Mouse (Mus musculus) neural tube, embryonic 11.5 days (tissue): ENCODE results near the gene Trem2. TPM values are rescaled to one million over a fixed set of nuclear protein-coding genes. Genes with fewer than 3 reads are reported as not detected.

ENCODE experiments used
- ATAC-seq: fragments of 200-750 bp; cut with Nextera tagmentation; 2 replicates; pipeline ENCODE4 v1.8.0; 2017; ENCODE audit warnings: moderate number of reproducible peaks, mild to moderate bottlenecking, moderate TSS enrichment, moderate library complexity; ENCODE audit not compliant: insufficient read depth, low FRiP score, low TSS enrichment
- DNase-seq: peaks from one replicate; pipeline ENCODE4 v3.0.0-alpha.2; 2015; ENCODE audit warnings: low spot score
- H3K27ac ChIP-seq: fragments of 300-500 bp; sonication (generic); 2 replicates; pipeline ENCODE4 v1.5.1; 2014; ENCODE audit warnings: low read depth, mild to moderate bottlenecking, low read length
- H3K27me3 ChIP-seq: fragments of 300-500 bp; sonication (generic); 2 replicates; pipeline ENCODE4 v1.6.1; 2014; ENCODE audit warnings: mild to moderate bottlenecking, low read length, mixed read lengths; ENCODE audit not compliant: control insufficient read depth, insufficient read depth
- H3K36me3 ChIP-seq: fragments of 300-500 bp; sonication (generic); 2 replicates; pipeline ENCODE4 v1.6.1; 2014; ENCODE audit warnings: mild to moderate bottlenecking, low read length, moderate library complexity, mixed read lengths; ENCODE audit not compliant: control insufficient read depth, insufficient read depth
- H3K4me1 ChIP-seq: fragments of 300-500 bp; sonication (generic); 2 replicates; pipeline ENCODE4 v1.6.1; 2014; ENCODE audit warnings: low read length, mixed read lengths; ENCODE audit not compliant: control insufficient read depth, insufficient read depth
- H3K4me2 ChIP-seq: fragments of 300-500 bp; sonication (generic); 2 replicates; pipeline ENCODE4 v1.6.1; 2014; ENCODE audit warnings: low read depth, mild to moderate bottlenecking, moderate library complexity
- H3K4me3 ChIP-seq: fragments of 300-500 bp; sonication (generic); 2 replicates; pipeline ENCODE4 v1.5.1; 2014; ENCODE audit warnings: low read depth, low read length
- H3K9ac ChIP-seq: fragments of 300-500 bp; sonication (generic); 2 replicates; pipeline ENCODE4 v1.6.1; 2014; ENCODE audit warnings: mild to moderate bottlenecking, low read length
- H3K9me3 ChIP-seq: fragments of 300-500 bp; sonication (generic); 2 replicates; pipeline ENCODE4 v1.6.1; 2016; ENCODE audit warnings: low read length; ENCODE audit not compliant: control insufficient read depth
- WGBS: fragments of 180-500 bp; shearing (Covaris S2); extraction: QIAGEN DNeasy Blood & Tissue Kit; methylation state at CpG from one replicate; pipeline ENCODE4 v1.1.7; 2014; 5-methylcytosine and 5-hydroxymethylcytosine counted together
- polyA plus RNA-seq: library from polyadenylated mRNA; unstranded; fragments of >200 nt; fragmentation: Nextera tagmentation; extraction: Ambion mirVana; gene quantifications from 2 replicates; pipeline ENCODE4 v1.2.1, GENCODE M21; 2014

Gene Trem2
- polyA plus RNA-seq, 1 experiment from 2014 or later = 1.7 TPM

GRCm38 (mm10) chr17:48402751-48403150, 56.5 kb downstream of the Trem2 start:
- Histone ChIP-seq H3K9ac (no peak overlapping the region), H3K27ac (no peak overlapping the region), H3K4me1 (peaks cover 5% of the 10 kb centered on the region), H3K36me3 (peaks cover 9% of the 10 kb centered on the region), H3K4me2 (no peak overlapping the region), H3K4me3 (no peak overlapping the region), H3K27me3 (no peaks in the 10 kb centered on the region), H3K9me3 (no peaks in the 10 kb centered on the region)
- ATAC-seq (no peak), DNase-seq (no peak)
- WGBS = 94% methylated on average over 3 of the region's 3 CpGs

Other genes starting within 250 kb of the Trem2 start
- not detected in 2 replicates for gene 9830107B12Rik, start 200.1 kb upstream of the Trem2 start, polyA plus RNA-seq
- not detected in 2 replicates for gene A530064D06Rik, start 179.1 kb upstream of the Trem2 start, polyA plus RNA-seq
- gene Trem1, start 113.6 kb upstream of the Trem2 start, polyA plus RNA-seq = 0.07 TPM in 1 of 2 replicates, not detected in the other
- gene Trem3, start 98.6 kb upstream of the Trem2 start, polyA plus RNA-seq = not detected in 2 replicates
- 0.18 and 0.25 TPM in 2 replicates for gene Treml4, start 82.1 kb upstream of the Trem2 start, polyA plus RNA-seq
- gene Treml2, start 46.9 kb upstream of the Trem2 start, polyA plus RNA-seq = 0.11 and 0.26 TPM in 2 replicates
- gene B430306N03Rik, start 30.3 kb upstream of the Trem2 start, polyA plus RNA-seq = 0.08 TPM in 1 of 2 replicates, not detected in the other
- gene Treml1, start 13.5 kb downstream of the Trem2 start, polyA plus RNA-seq = 2.5 and 3.2 TPM in 2 replicates
- gene Nfya, start 63.5 kb downstream of the Trem2 start, polyA plus RNA-seq = 23.1 and 27.8 TPM in 2 replicates
- gene Oard1, start 63.6 kb downstream of the Trem2 start, polyA plus RNA-seq = 73.5 and 74.2 TPM in 2 replicates
- 5.5 and 5.7 TPM in 2 replicates for gene Apobec2, start 86.5 kb downstream of the Trem2 start, polyA plus RNA-seq
- gene Tspo2, start 105.1 kb downstream of the Trem2 start, polyA plus RNA-seq = 0.34 TPM in 1 of 2 replicates, not detected in the other
- 0.16 and 0.48 TPM in 2 replicates for gene Unc5cl, start 108.5 kb downstream of the Trem2 start, polyA plus RNA-seq